Mouse (Mus musculus) liver, embryonic 14.5 days (tissue): Measurements from ENCODE around the gene Kdelr1.

Experiments used
- CTCF ChIP-seq: IDR thresholded peaks from 2 replicates; pipeline ENCODE4 v1.5.1; 2016; ENCODE audit warnings: antibody characterized with exemption, low read depth, control low read depth
- EP300 ChIP-seq: IDR thresholded peaks from 2 replicates; pipeline ENCODE4 v1.6.1; 2016; ENCODE audit warnings: antibody characterized with exemption, low read depth

GRCm38 (mm10) chr7:45928626-45929295 lies 56.2 kb downstream of the Kdelr1 start:
- TF ChIP-seq CTCF (no peak), EP300 (no peak)
